Comparison of ENCODE assay signal across 8 mouse cellular contexts in genomic region chr2:165881585-165882431, GRCm38 (mm10). TPM values are rescaled to one million over a fixed set of nuclear protein-coding genes. Genes with fewer than 3 reads are reported as not detected.
A peak's percentile ranks its signal among the peaks of the same experiment; 100 is the strongest.
DNase-seq lines count a peak whose midpoint lies in the region; ATAC-seq and TF ChIP-seq lines count a peak whose summit lies in the region.

No protein-coding gene starts in this region.

- H3K36me3 ChIP-seq in spleen, adult 2 months (ENCODE audit: control insufficient read depth, insufficient read depth, low read length) = peaks cover 5% of the 10 kb centered on the region
- H3K36me3 ChIP-seq in embryonic facial prominence, embryonic 10.5 days (replicated peaks) = peaks cover 7% of the 10 kb centered on the region; the same call in 1 of the 2 replicates
- no peaks in the 10 kb centered on the region; the same call in 1 of the 2 replicates for H3K36me3 ChIP-seq in heart, postnatal 0 days (replicated peaks; ENCODE audit: control insufficient read depth, insufficient read depth, low read length)

- TF ChIP-seq EP300 in heart, postnatal 0 days (IDR thresholded peaks at IDR 0.05; ENCODE audit: low read depth) = 0 out of 2 replicates have a peak, but pooled peaks have one; percentile 35

- no peak for ATAC-seq in heart, postnatal 0 days (ENCODE audit: insufficient read depth, low read depth)
- ATAC-seq in erythroid progenitor cell, adult 5-6 weeks (replicated peaks; ENCODE audit: low FRiP score, poor library complexity, severe bottlenecking) = no peak

- peak overlapping the region; percentile 59 for H3K9ac ChIP-seq in heart, postnatal 0 days (replicated peaks; ENCODE audit: low read depth, low read length)

- no peak for TF ChIP-seq POLR2A in spleen, adult 2 months (IDR thresholded peaks at IDR 0.05; ENCODE audit: low read depth, low read length)

- H3K4me1 ChIP-seq in spleen, adult 2 months (ENCODE audit: control insufficient read depth, insufficient read depth, insufficient read length) = peaks cover 47% of the 10 kb centered on the region
- peaks cover 100% of the 10 kb centered on the region for H3K4me1 ChIP-seq in embryonic facial prominence, embryonic 10.5 days
- peaks cover 96% of the 10 kb centered on the region for H3K4me1 ChIP-seq in heart, postnatal 0 days (ENCODE audit: control insufficient read depth, insufficient read depth)

- H3K9me3 ChIP-seq in embryonic facial prominence, embryonic 10.5 days = no peaks in the 10 kb centered on the region
- H3K9me3 ChIP-seq in heart, postnatal 0 days (replicated peaks; ENCODE audit: control insufficient read depth, low read length) = no peaks in the 10 kb centered on the region

- DNase-seq in spleen, adult 2 months (ENCODE audit: low read depth in 1 of 2, low spot score in 2 of 2) = no peak
- DNase-seq in spleen, adult 12 weeks (ENCODE audit: low spot score) = no peak
- peak; percentile 58 for DNase-seq in embryonic facial prominence, embryonic 10.5 days (ENCODE audit: low spot score)
- DNase-seq in heart, postnatal 0 days (ENCODE audit: low spot score) = peak; percentile 35
- DNase-seq in kidney, postnatal 4 days = peak; percentile 54 to 72
- DNase-seq in neural tube, embryonic 10.5 days (ENCODE audit: extremely low spot score, low spot score) = peak; percentile 48
- DNase-seq in frontal cortex, postnatal 25 days (ENCODE audit: low spot score in 2 of 2) = no peak

- H3K27ac ChIP-seq in spleen, adult 2 months (ENCODE audit: insufficient read depth, low read length) = peak overlapping the region; percentile 80
- peak overlapping the region; percentile 100 for H3K27ac ChIP-seq in embryonic facial prominence, embryonic 10.5 days (replicated peaks)
- peak overlapping the region; percentile 100 for H3K27ac ChIP-seq in heart, postnatal 0 days (ENCODE audit: low read depth)

- WGBS in spleen, adult 2 months = 39% methylated on average over 13 of the region's 13 CpGs
- 10% methylated on average over 13 of the region's 13 CpGs for WGBS in embryonic facial prominence, embryonic 10.5 days
- 17% methylated on average over 13 of the region's 13 CpGs for WGBS in heart, postnatal 0 days

- peak overlapping the region; percentile 58; the same call in 1 of the 2 replicates for H3K4me2 ChIP-seq in heart, postnatal 0 days (ENCODE audit: low read depth, low read length)

- H3K4me3 ChIP-seq in spleen, adult 2 months (ENCODE audit: extremely low read depth, insufficient read depth, insufficient read length) = no peak overlapping the region
- peak overlapping the region; percentile 58 for H3K4me3 ChIP-seq in embryonic facial prominence, embryonic 10.5 days
- no peak overlapping the region for H3K4me3 ChIP-seq in heart, postnatal 0 days (ENCODE audit: low read depth, low read length)

- TF ChIP-seq CTCF in spleen, adult 2 months (IDR thresholded peaks at IDR 0.05; ENCODE audit: extremely low read depth, insufficient read depth, insufficient read length, insufficient replicate concordance) = no peak
- TF ChIP-seq CTCF in heart, postnatal 0 days (IDR thresholded peaks at IDR 0.05; ENCODE audit: low read depth) = no peak

- no peaks in the 10 kb centered on the region for H3K27me3 ChIP-seq in spleen, adult 2 months (ENCODE audit: control insufficient read depth, insufficient read depth, low read length)
- no peaks in the 10 kb centered on the region for H3K27me3 ChIP-seq in embryonic facial prominence, embryonic 10.5 days (replicated peaks; ENCODE audit: low read depth, poor library complexity, severe bottlenecking)
- no peaks in the 10 kb centered on the region for H3K27me3 ChIP-seq in heart, postnatal 0 days (ENCODE audit: control insufficient read depth, insufficient read depth, low read length)

RNA-seq across cellular contexts. Expression of gene Zmynd8, which starts 17.0 kb away (rescaled TPM):
- 25.0 and 25.4 TPM in 2 replicates for polyA plus RNA-seq in spleen, adult 2 months (2012; rRNA removed)
- polyA plus RNA-seq in embryonic facial prominence, embryonic 10.5 days (2016; fragmentation: Nextera tagmentation; extraction: Ambion mirVana) = 68.1 and 69.9 TPM in 2 replicates
- total RNA-seq in heart, postnatal 0 days (2014; rRNA removed; ENCODE audit: low replicate concordance) = 19.2 and 48.1 TPM in 2 replicates
- 35.3 and 35.4 TPM in 2 replicates for polyA plus RNA-seq in heart, postnatal 0 days (2015; fragmentation: Nextera tagmentation; extraction: Ambion mirVana)
- 55.3 and 129 TPM in 2 replicates for total RNA-seq in erythroid progenitor cell, adult 5-6 weeks (2015; ENCODE audit: low replicate concordance)
- total RNA-seq in erythroid progenitor cell, adult 5-6 weeks (2017; ENCODE audit: low replicate concordance) = 59.5 and 85.9 TPM in 2 replicates

Comparison
In these comparisons a context has a peak if more than half of its experiments do, and no peak if none do; other contexts are left out.
1. DNase-seq: peak in embryonic facial prominence, embryonic 10.5 days (single experiment), heart, postnatal 0 days (single experiment), kidney, postnatal 4 days (2 of 2) and neural tube, embryonic 10.5 days (single experiment); none in spleen, adult 2 months (0 of 2), spleen, adult 12 weeks (single experiment) and frontal cortex, postnatal 25 days (0 of 2).
2. Peak in every context shown above with its lines, with median percentiles within 50 percentile points of each other: H3K27ac ChIP-seq.